Mouse (Mus musculus) olfactory bulb, adult 2 months (tissue): Measurements from ENCODE around the gene Znhit1.

ENCODE experiments used
- CTCF ChIP-seq: fragments of 200-500 bp; IDR thresholded peaks from 2 replicates; pipeline ENCODE4 v1.5.1; 2012; ENCODE audit warnings: low read depth, mild to moderate bottlenecking, low read length, moderate library complexity; ENCODE audit not compliant: insufficient read depth
- POLR2A ChIP-seq: fragments of 200-500 bp; IDR thresholded peaks from 2 replicates; pipeline ENCODE4 v1.6.1; 2012; ENCODE audit warnings: mild to moderate bottlenecking, low read depth, low read length, moderate library complexity; ENCODE audit not compliant: insufficient read depth

- TF ChIP-seq CTCF, result peak; percentile 28; the same call in 1 of the 2 replicates
- TF ChIP-seq POLR2A, result no peak
Measured at GRCm38 (mm10) chr5:136939284-136939683, 48.5 kb downstream of the Znhit1 start.
